Mouse (Mus musculus): ENCODE results near the gene Kcnj11. TPM values are rescaled to one million over a fixed set of nuclear protein-coding genes. Genes with fewer than 3 reads are reported as not detected.

Kcnj11 gene
- total and polyA plus RNA-seq, 3 experiments: 111 to 182 (median 123) TPM

GRCm38 (mm10) chr7:46111938-46112337, 11.4 kb upstream of the Kcnj11 start:
- Histone ChIP-seq H3K27ac (peak overlapping the region; percentile 87), H3K4me3 (no peak overlapping the region), H3K79me2 (replicated peaks; ENCODE audit: control insufficient read depth, insufficient read depth, low read length) (no peaks in the 10 kb centered on the region), H3K9ac (ENCODE audit: low read depth, low read length) (peak overlapping the region; percentile 36), H3K4me1 (ENCODE audit: control insufficient read depth, insufficient read depth, low read length) (peaks cover 7% of the 10 kb centered on the region; the same call in 1 of the 2 replicates), H3K36me3 (ENCODE audit: control insufficient read depth, insufficient read depth, low read length) (peaks cover 3% of the 10 kb centered on the region; the same call in 1 of the 2 replicates), H3K27me3 (ENCODE audit: control insufficient read depth, insufficient read depth, low read length) (no peaks in the 10 kb centered on the region)
- TF ChIP-seq POLR2A (IDR thresholded peaks at IDR 0.05; ENCODE audit: insufficient read depth, low read depth, low read length) (no peak; the same call in 1 of the 2 replicates), EP300 (IDR thresholded peaks at IDR 0.05; ENCODE audit: insufficient read depth, low read depth, low read length) (peak; percentile 72; the same call in 1 of the 2 replicates)
- intact Hi-C loops (cut with DNase I): no loop called here
- WGBS: 34% methylated on average over 6 of the region's 6 CpGs
- no peak for DNase-seq

GRCm38 (mm10) chr7:46111212-46111817, 10.8 kb upstream of the Kcnj11 start:
- 71% methylated on average over 15 of the region's 15 CpGs for WGBS
- no peaks in the 10 kb centered on the region for H3K27me3 ChIP-seq (ENCODE audit: control insufficient read depth, insufficient read depth, low read length)
- intact Hi-C loops (cut with DNase I): no loop called here
- H3K36me3 ChIP-seq (ENCODE audit: control insufficient read depth, insufficient read depth, low read length): peaks cover 3% of the 10 kb centered on the region; the same call in 1 of the 2 replicates
- TF ChIP-seq POLR2A (IDR thresholded peaks at IDR 0.05; ENCODE audit: insufficient read depth, low read depth, low read length): no peak
- TF ChIP-seq EP300 (IDR thresholded peaks at IDR 0.05; ENCODE audit: insufficient read depth, low read depth, low read length): 0 out of 2 replicates have a peak, but pooled peaks have one; percentile 25
- TF ChIP-seq CTCF (IDR thresholded peaks at IDR 0.05): no peak
- H3K4me1 ChIP-seq (ENCODE audit: control insufficient read depth, insufficient read depth, low read length): peaks cover 7% of the 10 kb centered on the region; the same call in 1 of the 2 replicates
- H3K27ac ChIP-seq: peak overlapping the region; percentile 87
- DNase-seq: peak in 1 of 2 experiments; percentile 50
- H3K4me3 ChIP-seq: no peak overlapping the region
- no peak overlapping the region; the same call in 1 of the 2 replicates for H3K9ac ChIP-seq (ENCODE audit: low read depth, low read length)
- H3K79me2 ChIP-seq (replicated peaks; ENCODE audit: control insufficient read depth, insufficient read depth, low read length): no peaks in the 10 kb centered on the region

- TF ChIP-seq POLR2A (IDR thresholded peaks at IDR 0.05; ENCODE audit: insufficient read depth, low read depth, low read length): no peak
- no peak for TF ChIP-seq EP300 (IDR thresholded peaks at IDR 0.05; ENCODE audit: insufficient read depth, low read depth, low read length)
- TF ChIP-seq CTCF (IDR thresholded peaks at IDR 0.05): no peak
- Histone ChIP-seq H3K27me3 (ENCODE audit: control insufficient read depth, insufficient read depth, low read length) (no peaks in the 10 kb centered on the region), H3K36me3 (ENCODE audit: control insufficient read depth, insufficient read depth, low read length) (peaks cover 3% of the 10 kb centered on the region; the same call in 1 of the 2 replicates), H3K4me3 (no peak overlapping the region), H3K9ac (ENCODE audit: low read depth, low read length) (no peak overlapping the region), H3K4me1 (ENCODE audit: control insufficient read depth, insufficient read depth, low read length) (peaks cover 7% of the 10 kb centered on the region; the same call in 1 of the 2 replicates), H3K27ac (no peak overlapping the region), H3K79me2 (replicated peaks; ENCODE audit: control insufficient read depth, insufficient read depth, low read length) (no peaks in the 10 kb centered on the region)
- intact Hi-C loops (cut with DNase I): no loop called here
- WGBS: 82% methylated on average over 3 of the region's 3 CpGs
- no peak for DNase-seq
Measured at GRCm38 (mm10) chr7:46110079-46110478, 9.5 kb upstream of the Kcnj11 start.

GRCm38 (mm10) chr7:46105484-46105883, 4.9 kb upstream of the Kcnj11 start:
- no peaks in the 10 kb centered on the region for H3K79me2 ChIP-seq (replicated peaks; ENCODE audit: control insufficient read depth, insufficient read depth, low read length)
- H3K27ac ChIP-seq: no peak overlapping the region
- no peak overlapping the region for H3K9ac ChIP-seq (ENCODE audit: low read depth, low read length)
- no peak overlapping the region for H3K4me3 ChIP-seq
- no peaks in the 10 kb centered on the region for H3K36me3 ChIP-seq (ENCODE audit: control insufficient read depth, insufficient read depth, low read length)
- peaks cover 5% of the 10 kb centered on the region; the same call in 1 of the 2 replicates for H3K4me1 ChIP-seq (ENCODE audit: control insufficient read depth, insufficient read depth, low read length)
- TF ChIP-seq EP300 (IDR thresholded peaks at IDR 0.05; ENCODE audit: insufficient read depth, low read depth, low read length) (no peak), POLR2A (IDR thresholded peaks at IDR 0.05; ENCODE audit: insufficient read depth, low read depth, low read length) (no peak), CTCF (IDR thresholded peaks at IDR 0.05) (no peak)
- no peak for DNase-seq
- intact Hi-C loops (cut with DNase I): no loop called here
- H3K27me3 ChIP-seq (ENCODE audit: control insufficient read depth, insufficient read depth, low read length): no peaks in the 10 kb centered on the region
- whole genome bisulfite sequencing: 87% methylated on average over 7 of the region's 7 CpGs

- intact Hi-C loops (cut with DNase I): no loop called here
- Histone ChIP-seq H3K4me3 (no peak overlapping the region), H3K4me1 (ENCODE audit: control insufficient read depth, insufficient read depth, low read length) (peaks cover 5% of the 10 kb centered on the region; the same call in 1 of the 2 replicates), H3K9ac (ENCODE audit: low read depth, low read length) (no peak overlapping the region), H3K27me3 (ENCODE audit: control insufficient read depth, insufficient read depth, low read length) (no peaks in the 10 kb centered on the region), H3K27ac (no peak overlapping the region; the same call in 1 of the 2 replicates), H3K79me2 (replicated peaks; ENCODE audit: control insufficient read depth, insufficient read depth, low read length) (no peaks in the 10 kb centered on the region), H3K36me3 (ENCODE audit: control insufficient read depth, insufficient read depth, low read length) (no peaks in the 10 kb centered on the region)
- no peak for DNase-seq
- TF ChIP-seq EP300 (IDR thresholded peaks at IDR 0.05; ENCODE audit: insufficient read depth, low read depth, low read length) (no peak), POLR2A (IDR thresholded peaks at IDR 0.05; ENCODE audit: insufficient read depth, low read depth, low read length) (no peak), CTCF (IDR thresholded peaks at IDR 0.05) (no peak)
- WGBS: 66% methylated on average over 27 of the region's 27 CpGs
Measured at GRCm38 (mm10) chr7:46104256-46104915, 3.8 kb upstream of the Kcnj11 start.

GRCm38 (mm10) chr7:46103771-46104170, 3.2 kb upstream of the Kcnj11 start:
- WGBS: 64% methylated on average over 8 of the region's 8 CpGs
- peak overlapping the region; percentile 28; the same call in 1 of the 2 replicates for H3K27ac ChIP-seq
- H3K9ac ChIP-seq (ENCODE audit: low read depth, low read length): no peak overlapping the region
- intact Hi-C loops (cut with DNase I): no loop called here
- H3K36me3 ChIP-seq (ENCODE audit: control insufficient read depth, insufficient read depth, low read length): no peaks in the 10 kb centered on the region
- peaks cover 5% of the 10 kb centered on the region; the same call in 1 of the 2 replicates for H3K4me1 ChIP-seq (ENCODE audit: control insufficient read depth, insufficient read depth, low read length)
- no peaks in the 10 kb centered on the region for H3K27me3 ChIP-seq (ENCODE audit: control insufficient read depth, insufficient read depth, low read length)
- H3K79me2 ChIP-seq (replicated peaks; ENCODE audit: control insufficient read depth, insufficient read depth, low read length): no peaks in the 10 kb centered on the region
- H3K4me3 ChIP-seq: no peak overlapping the region
- DNase-seq: peak in 1 of 2 experiments; percentile 41
- no peak for TF ChIP-seq CTCF (IDR thresholded peaks at IDR 0.05)
- no peak for TF ChIP-seq POLR2A (IDR thresholded peaks at IDR 0.05; ENCODE audit: insufficient read depth, low read depth, low read length)
- TF ChIP-seq EP300 (IDR thresholded peaks at IDR 0.05; ENCODE audit: insufficient read depth, low read depth, low read length): no peak
